Mouse (Mus musculus) cerebellum, postnatal 36 days (tissue): ENCODE measurements around the gene Evl.

Experiments
- DNase-seq, 2 experiments: peaks; one replicate each; pipeline ENCODE4 v3.0.0; 2021 to 2022; ENCODE audit warnings: mixed read lengths in 2 of 2

The Evl gene

GRCm38 (mm10) chr12:108591586-108591985 is 37.1 kb downstream of the Evl start:
- DNase-seq, result no peak

GRCm38 (mm10) chr12:108592866-108593265 is 38.3 kb downstream of the Evl start:
- no peak for DNase-seq

- DNase-seq, result no peak
Observed at GRCm38 (mm10) chr12:108600864-108601263, 46.3 kb downstream of the Evl start.

GRCm38 (mm10) chr12:108601326-108601725 is 46.8 kb downstream of the Evl start:
- no peak for DNase-seq

GRCm38 (mm10) chr12:108604546-108604945 is 50.0 kb downstream of the Evl start:
- no peak for DNase-seq

GRCm38 (mm10) chr12:108605521-108606281 is 51.2 kb downstream of the Evl start:
- no peak for DNase-seq

GRCm38 (mm10) chr12:108606321-108606720 is 51.8 kb downstream of the Evl start:
- no peak for DNase-seq

- no peak for DNase-seq
Observed at GRCm38 (mm10) chr12:108609446-108609845, 54.9 kb downstream of the Evl start.

GRCm38 (mm10) chr12:108610255-108610654 is 55.7 kb downstream of the Evl start:
- DNase-seq, result no peak

GRCm38 (mm10) chr12:108613081-108613480 is 58.6 kb downstream of the Evl start:
- DNase-seq, result peak; percentile 52 to 54

GRCm38 (mm10) chr12:108617511-108617910 is 63.0 kb downstream of the Evl start:
- no peak for DNase-seq

GRCm38 (mm10) chr12:108619853-108620416 is 65.4 kb downstream of the Evl start:
- peak; percentile 25 to 46 for DNase-seq

- DNase-seq, result no peak
Observed at GRCm38 (mm10) chr12:108622406-108622805, 67.9 kb downstream of the Evl start.

GRCm38 (mm10) chr12:108629556-108629955 is 75.0 kb downstream of the Evl start:
- DNase-seq, result no peak

GRCm38 (mm10) chr12:108630741-108631688 is 76.5 kb downstream of the Evl start:
- no peak for DNase-seq

GRCm38 (mm10) chr12:108632501-108632900 is 78.0 kb downstream of the Evl start:
- no peak for DNase-seq

- DNase-seq, result no peak
Observed at GRCm38 (mm10) chr12:108634031-108634430, 79.5 kb downstream of the Evl start.

GRCm38 (mm10) chr12:108635501-108635900 is 81.0 kb downstream of the Evl start:
- no peak for DNase-seq

- no peak for DNase-seq
Observed at GRCm38 (mm10) chr12:108637440-108637839, 82.9 kb downstream of the Evl start.

- DNase-seq, result no peak
Observed at GRCm38 (mm10) chr12:108639126-108639525, 84.6 kb downstream of the Evl start.

- no peak for DNase-seq
Observed at GRCm38 (mm10) chr12:108642019-108642418, 87.5 kb downstream of the Evl start.

- DNase-seq, result no peak
Observed at GRCm38 (mm10) chr12:108646234-108646633, 91.7 kb downstream of the Evl start.

- no peak for DNase-seq
Observed at GRCm38 (mm10) chr12:108647784-108648183, 93.3 kb downstream of the Evl start.
